Mouse (Mus musculus): ENCODE measurements around the gene Olfr1174-ps.

Gene Olfr1174-ps

DNA sequence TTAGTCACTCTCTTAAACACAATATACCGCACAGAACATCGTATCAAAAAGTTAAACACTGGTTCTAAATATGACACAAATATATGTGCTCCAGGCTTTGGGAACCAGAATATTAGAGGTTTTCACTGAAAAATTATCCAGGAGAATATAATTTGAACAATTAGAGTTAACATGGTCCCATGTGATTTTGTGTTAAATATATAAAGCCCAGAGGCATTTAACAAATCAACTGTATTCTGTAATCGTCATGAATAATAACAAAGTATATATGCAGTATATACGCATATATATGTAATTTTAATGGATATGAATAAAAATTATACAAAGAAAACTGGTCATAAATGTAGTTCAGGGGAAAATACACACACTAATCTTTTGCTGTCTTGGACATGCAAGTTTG is at the start of gene Olfr1174-ps:
Gene Olfr1174-ps, minus strand, starts transcription at position 101 of the 400 bp plus-strand sequence.
- no peak for DNase-seq

DNA sequence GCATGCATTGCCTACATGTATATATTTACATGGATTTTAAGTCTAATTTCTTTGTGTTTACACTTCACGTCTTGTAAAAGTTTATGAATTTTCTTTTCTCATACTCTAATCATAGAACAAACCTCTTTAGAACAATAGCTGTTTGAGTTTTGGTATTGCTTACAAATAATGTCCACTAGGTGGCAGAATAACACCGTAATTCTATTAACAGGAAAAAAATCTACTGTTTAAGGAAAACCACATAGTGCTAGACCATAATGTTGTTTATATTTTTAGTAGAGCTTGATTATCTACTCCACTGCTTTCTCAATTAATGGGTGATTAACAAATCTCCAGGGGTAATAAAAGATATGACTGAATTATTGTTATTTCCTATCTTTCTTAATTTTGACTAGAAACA is 41.4 kb upstream of the Olfr1174-ps start:
- DNase-seq, result no peak

DNA sequence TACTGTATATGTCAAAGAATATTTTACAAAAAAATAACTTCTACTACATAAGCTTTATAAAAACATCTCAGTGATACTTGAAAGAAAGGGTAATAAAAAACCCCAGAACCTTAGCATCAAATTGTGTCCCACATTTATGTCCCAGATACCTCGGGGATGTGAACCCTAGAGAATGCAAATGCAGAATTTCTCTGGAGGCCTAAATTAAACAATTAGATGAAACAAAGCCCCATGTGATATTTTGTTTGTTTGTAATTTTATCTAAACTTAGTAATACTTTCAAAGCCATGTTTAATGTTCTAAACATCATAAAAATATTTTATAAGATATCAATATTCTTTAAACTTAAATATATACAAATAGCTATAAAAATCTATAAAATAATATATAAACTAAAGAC is 31.5 kb upstream of the Olfr1174-ps start, which contains the start of gene Olfr1177-ps:
Gene Olfr1177-ps, minus strand, starts transcription at position 101 of the 400 bp plus-strand sequence.
- no peak for DNase-seq

DNA sequence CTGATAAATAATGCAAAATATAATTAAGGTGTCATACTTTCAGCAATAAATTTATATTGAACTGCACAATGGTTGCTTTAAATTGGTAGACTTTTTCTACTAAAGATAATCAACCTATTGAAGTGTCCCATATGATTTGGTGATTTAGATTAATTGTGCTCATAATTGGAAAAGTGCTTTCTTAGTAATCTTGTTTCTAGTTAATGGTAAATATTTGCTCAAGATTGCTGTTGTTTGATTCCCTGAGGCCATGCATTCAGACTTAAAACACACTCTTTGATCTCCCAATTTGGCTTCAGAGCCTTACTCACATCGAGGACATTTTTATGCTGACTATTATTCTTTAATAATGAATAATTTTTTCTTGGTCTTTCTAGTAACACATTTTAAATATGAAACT is 21.5 kb upstream of the Olfr1174-ps start, which contains the start of gene Olfr1176:
Gene Olfr1176, plus strand, starts transcription at position 301 of the 400 bp plus-strand sequence.
- no peak for DNase-seq

DNA sequence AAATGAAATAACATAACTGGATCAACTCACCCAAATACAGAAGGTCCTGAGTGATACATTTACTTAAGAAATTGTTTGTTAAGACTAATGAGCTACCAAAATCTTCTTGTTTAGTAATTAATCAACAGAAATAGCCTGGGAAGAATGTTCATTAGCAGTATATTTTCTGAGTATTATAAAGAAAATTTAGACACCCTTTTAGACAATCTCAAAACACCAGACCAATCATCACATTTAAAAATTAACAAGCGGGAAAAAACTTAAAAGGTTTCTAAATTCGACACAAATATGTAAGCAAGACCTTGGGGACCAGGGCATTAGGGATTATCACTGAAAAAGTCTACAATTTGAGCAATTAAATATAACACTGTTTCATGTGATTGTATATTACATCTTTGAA is 12.2 kb upstream of the Olfr1174-ps start, which contains the start of gene Olfr1175-ps:
Gene Olfr1175-ps, minus strand, starts transcription at position 101 of the 400 bp plus-strand sequence.
- no peak for DNase-seq

DNA sequence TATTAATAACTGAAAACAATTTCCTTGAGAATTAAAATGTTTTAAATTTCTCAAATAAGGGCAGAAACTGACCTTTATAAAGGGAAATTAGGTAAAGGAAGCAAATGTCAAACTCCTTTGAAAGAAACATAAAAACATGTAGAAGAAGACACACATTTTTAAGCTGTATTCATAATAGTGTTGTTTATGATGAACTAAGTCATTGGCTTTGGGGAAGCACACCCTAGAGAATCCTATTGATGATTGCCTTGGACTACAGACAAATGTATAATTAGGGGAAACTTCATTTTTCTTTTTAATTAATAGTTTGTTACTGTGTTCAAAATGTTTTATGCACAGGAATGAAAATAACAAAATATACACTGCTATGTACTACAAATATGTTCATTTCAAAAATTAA is 35.2 kb downstream of the Olfr1174-ps start, which contains the start of gene Olfr1173:
Gene Olfr1173, minus strand, starts transcription at position 101 of the 400 bp plus-strand sequence.
- DNase-seq, result no peak
